Mouse (Mus musculus) lung, postnatal 14 days (tissue): ENCODE data around the gene Sergef.

Experiments used
- DNase-seq: peaks from one replicate; pipeline ENCODE4 v3.0.0; 2021

Sergef gene

DNA sequence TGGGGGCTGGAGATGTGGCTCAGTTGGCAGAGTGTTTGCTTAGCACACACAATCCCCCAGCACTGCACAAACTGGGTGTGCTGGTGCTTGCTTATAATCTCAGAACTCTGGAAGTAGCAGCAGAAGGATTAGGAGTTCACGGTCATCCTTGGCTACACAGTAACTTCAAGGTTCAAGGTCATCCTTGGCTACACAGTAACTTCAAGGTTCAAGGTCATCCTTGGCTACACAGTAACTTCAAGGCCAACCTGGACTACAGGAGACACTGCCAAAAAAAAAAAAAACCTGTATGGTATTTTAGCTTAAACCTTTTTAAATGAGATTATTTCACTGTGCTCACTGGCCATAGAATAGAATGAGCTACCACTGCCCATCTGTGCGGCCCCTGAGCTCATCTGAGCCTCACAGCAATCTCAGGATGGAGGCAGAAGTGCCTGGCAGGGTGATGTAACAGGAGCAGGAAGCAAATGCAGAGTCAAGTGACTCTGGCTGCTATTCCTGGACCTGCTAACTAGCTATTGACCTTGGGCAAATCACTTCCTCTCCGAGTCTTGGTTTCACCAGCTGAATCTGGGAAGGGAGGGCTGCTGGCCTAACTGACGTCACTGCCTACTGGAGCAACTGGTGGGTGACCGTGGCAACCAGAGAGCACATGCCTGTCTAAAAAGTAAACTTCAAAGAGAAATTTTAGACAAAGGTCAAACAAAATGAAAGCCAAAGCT is 24.2 kb downstream of the Sergef start:
- peak; percentile 25 for DNase-seq

DNA sequence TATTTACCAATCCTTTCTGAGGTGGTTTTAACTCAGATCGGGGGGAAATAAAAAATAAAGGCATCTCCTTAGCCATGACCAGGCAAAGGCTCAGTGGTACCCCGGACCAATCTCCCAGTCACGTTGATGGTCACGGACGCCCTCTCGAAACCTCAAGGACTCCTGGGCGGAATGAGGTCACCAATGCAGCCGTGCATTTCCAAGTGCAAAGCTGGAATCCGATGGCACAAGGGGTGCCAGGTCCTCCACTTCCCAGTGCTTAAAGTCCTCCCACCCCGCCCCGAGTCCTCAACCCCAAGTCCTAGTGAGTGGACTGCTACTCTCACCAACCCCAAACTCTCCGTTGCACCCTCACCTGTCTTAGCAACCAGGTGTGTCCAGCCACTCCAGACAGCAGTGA is 25.3 kb downstream of the Sergef start:
- peak; percentile 21 for DNase-seq

DNA sequence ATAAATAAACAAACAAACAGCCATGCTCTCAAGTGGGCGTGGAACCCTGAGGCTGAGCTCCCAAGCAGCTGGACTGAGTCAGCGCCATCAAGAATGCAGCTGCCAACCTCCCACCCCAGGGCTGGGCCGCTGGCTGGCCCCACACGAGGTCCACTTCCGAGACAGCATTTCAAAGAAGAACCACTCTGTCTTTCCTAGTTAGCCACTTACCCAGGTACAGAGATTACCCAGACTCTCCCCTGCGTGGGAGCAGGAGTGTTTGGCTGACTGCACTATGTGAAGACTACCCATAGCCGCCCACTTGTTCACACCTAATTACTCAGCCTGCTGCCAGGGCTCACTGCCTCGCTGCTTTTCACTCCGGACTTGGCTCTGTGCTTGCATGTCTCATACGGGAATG is 26.5 kb downstream of the Sergef start:
- DNase-seq: peak; percentile 9

DNA sequence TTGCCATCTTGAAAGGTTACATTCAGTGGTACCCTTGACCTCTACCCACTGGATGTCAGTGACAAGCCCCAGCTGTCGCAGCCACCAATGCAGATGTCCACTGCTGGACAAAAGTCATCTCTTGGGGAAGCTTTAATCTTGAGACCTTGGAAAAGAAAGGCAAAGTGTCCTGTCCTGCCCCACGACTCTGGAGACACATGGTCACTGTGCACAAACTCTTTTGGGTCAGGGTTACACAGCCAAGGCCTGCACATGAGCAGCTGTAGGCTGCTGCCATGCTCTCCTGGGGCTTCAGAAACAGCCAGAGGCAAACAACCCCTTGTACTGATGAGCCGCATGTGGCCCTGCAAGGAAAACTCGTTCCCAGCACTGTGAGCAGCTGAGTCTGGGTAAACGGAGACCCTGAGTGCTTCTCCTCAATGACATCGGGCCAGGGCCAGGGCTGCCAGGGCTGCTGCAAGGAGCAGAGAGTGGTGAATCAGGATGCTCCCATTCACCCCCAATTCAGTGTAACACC is 27.1 kb downstream of the Sergef start:
- no peak for DNase-seq

DNA sequence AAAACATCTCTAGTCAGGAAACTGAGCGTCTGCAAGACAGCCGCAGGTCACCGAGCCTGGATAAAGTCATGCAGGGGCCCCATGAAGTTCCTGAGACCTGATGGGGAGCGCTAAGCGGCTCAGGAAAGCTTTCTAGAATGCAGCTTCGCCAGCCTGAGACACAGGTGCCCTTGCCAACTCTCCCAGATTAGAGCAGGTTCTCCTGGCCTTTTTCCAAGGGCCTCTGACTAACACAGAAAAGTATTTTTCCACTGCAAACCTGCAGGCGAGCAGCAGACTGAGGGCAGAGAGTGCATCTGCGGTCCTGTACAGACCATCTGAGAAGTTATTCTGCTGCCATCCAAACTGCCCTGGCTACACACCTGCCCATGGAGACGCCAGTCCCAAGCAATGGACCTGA is 27.6 kb downstream of the Sergef start:
- peak; percentile 60 for DNase-seq

DNA sequence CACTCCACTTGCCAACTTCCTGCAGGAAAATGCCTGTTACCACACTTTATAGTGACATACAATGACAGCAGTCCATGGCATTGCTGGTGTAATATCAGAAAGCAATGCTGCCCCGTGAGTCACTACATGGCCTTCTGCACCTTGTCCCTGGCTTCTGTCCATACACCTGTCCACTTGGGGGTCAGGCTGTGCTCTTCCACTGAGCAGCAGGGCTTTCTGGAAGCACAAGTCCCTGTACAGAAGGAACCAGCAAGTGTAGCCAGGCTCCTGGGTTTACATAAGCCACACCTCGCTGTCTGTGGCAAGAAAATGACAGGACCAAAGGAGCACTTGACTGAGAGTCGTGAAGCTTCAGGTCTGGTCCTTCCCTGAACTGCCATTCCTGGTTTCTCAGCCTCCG is 30.3 kb downstream of the Sergef start:
- DNase-seq: no peak

DNA sequence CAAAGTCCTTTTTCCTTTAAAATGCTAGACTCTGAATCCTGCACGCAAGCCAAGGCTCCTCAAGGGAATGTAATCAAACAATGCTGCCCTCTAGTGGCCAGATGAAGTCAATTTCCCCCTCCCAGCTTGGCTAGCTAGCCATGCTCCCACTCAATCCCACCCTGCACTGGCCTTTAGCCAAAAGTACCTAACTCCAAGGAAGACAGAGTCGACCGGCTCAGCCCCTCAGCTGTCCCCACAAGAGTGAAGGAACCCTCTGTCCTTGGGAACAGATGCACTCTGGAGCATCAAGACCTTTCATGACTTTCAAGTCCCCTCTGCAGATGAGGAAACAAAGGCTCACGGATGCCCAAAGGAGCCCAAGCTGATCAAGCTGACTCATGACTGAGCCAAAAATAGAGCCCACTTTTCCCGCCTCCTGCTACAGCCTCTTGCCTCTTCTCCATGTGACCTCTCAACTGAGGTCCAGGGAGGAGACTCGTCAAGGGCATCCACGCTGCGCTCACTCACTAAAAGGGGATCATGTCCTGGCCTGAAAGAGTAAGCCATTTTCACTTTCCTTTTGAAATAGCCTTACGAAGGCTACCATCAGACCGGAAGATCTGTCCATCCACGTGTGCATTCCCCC is 32.1 kb downstream of the Sergef start:
- peak; percentile 72 for DNase-seq

DNA sequence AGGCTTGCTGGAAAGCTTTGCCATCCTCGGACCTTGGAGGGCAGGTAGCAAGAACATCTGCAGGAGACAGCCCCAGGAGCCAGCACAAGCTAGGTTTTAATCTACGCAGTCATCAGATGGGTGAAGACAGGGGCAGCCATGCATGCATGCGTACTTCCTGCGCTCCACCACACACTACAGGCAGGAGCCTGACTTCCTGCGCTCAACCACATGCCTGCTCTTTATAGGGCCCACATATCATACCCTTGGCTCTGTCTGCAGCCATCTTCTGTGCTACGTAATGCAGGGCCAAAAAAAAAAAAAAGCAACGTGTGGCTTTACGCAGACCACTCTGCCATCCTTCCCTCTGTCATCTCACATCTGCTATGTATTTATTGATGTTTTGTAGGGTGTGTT is 32.6 kb downstream of the Sergef start:
- no peak for DNase-seq

DNA sequence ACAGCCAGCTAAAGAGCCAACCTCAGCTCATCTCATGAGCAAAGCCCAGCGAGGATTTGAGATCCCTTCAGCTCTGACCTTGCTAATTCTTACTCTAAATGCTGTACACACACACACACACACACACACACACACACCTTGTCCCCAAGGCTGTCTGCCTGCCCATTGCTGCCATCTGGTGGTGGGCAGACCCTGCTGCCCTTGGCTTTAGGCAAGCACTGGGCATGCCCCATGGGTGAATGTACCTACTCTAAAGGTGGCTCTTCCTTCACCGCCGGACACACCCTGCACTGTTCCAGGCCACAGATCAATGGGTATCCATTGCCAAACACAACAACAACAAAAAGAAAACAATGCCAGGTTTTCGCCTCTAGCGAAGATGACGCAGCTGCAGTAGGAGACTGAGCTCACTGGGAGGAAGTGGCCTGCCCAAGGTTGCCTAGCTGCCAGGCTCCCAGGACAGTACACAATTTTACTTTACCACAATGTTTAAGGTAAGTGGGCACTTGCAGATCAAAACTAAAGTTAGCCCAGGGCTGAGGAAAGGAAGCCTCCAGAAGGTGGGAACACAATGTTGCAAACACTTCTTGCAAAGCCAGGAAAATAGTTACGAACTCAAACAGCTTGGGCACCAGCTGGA is 33.1 kb downstream of the Sergef start:
- DNase-seq: peak; percentile 76

DNA sequence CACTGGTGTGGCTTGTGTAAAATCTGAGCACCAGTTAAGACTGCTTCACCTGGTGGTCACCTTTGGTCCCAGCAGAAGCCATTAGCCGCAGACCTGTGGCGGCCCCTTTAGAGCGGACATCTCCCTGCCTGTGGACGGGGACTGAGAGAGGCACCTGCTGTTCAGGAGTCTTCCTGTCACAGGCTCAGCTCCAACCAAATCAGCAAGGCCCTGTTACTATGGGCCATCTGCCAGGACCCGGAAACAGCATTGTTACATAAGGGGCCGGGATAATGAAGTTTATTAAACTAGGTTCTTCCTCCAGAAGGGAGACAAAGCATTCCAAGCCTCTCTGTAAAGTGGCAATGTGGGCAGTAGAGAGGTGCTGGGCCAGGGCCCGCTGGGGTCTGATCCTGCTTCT is 36.6 kb downstream of the Sergef start:
- DNase-seq: peak; percentile 45

DNA sequence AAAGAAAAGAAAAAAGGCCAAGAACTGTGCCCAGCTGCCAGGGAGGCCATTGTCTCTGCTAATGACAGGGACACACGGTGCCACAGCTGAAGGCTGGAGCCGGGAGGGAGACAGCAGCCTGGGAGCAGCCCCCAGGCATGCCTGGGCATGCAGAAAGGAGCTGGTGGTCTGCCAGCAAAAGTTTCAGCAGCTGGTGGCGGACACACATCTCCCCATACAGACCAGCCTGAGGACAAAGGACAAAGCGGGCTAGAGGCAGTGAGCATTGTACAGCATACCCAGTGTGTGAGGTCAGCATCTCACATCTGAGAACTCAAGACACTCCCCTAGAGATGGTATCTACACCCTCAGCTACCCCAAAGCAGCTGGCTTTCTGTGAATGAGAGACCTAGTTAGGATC is 37.5 kb downstream of the Sergef start:
- no peak for DNase-seq

DNA sequence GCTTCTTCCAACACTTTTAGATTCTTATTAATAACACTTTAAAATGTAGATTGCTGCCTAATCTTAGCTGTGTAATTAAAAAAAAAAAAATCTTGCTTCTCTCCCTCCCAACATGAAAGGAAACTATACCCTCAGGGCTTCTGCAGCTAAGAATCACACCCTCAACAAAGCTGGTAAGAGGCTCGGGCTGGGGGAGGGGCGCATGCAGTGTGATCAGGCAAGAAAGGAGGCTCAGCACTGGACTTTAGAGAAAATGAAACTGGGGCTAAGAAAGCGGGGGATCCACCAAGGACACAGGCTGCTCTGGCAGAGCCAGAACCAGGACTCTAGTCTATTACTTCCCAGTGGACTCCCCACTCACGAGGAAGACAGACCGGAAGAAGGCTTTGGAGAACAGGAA is 38.5 kb downstream of the Sergef start:
- no peak for DNase-seq

DNA sequence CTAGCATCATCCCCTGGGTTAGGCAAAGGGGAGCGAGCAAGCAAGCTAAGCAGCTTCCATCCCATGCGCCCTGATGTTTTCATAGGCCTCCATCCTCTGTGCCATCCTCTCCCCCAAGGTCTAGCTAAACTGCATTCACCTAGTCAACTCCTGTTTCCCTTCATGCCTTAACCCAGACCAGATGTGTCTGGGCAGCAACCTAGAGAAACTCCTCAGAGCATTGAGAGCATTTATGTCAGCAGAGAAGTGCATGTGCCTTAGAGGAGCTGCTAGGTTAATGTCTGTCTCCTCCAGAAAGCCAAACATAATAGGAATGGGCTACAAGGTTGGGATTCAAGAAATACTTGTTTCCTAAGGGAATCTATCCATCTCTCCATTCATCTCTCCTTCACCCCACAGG is 42.6 kb downstream of the Sergef start:
- no peak for DNase-seq

DNA sequence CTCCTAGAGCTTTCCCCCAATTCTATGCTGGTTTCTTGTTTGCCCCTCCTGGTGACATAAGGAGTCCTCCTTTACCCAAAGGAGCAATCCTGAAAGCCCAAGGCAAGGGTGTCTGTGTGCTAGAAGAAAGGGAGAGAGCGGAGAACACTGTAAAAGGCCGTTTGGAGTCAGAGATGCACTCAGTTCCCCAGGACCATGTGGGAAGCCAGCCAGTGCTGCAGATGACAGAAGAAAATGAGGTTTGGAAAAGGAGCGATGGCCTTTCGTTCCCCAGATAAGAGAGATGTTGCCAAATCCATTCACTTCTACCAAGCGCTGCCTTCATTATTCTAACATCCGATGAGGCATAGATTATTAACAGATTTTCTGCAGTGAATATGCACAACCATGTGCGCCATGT is 48.1 kb downstream of the Sergef start:
- no peak for DNase-seq

DNA sequence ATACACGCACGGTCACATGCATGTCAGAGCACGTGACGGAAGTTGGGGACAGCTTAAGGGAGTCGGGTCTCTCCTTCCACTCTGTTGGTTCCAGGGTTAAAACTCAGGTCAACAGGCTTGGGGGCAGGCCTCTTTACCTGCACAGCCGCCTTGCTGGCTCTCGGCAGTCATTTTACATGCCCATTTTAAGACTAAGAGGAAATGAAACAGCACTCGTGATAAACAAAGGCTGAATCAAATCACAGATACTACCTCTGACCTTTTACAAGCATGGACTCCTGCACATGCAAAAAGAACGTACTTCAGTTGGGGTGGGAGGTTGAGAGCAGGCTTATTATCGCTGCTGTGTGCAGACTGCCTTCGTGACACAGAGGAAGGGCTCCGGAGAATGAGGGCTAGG is 50.4 kb downstream of the Sergef start:
- DNase-seq: no peak

DNA sequence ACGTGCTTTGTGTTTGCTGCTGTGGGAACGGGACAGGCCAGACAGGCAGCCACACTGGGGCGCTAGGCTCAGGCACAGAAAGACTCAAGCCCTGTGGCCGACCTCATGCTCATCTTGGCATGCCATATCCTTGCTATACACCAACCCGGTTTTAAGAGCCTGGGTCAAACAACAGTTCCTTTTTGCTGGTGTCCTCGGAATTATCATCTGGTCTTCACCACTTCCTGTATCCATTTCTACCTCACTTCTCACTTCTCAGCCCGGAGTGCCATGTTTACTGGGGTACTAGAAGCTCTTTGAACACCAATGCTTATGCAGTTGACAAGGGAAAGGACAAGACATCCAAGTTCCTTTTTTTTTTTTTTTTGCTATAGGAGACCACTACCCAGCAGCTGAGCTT is 51.6 kb downstream of the Sergef start:
- no peak for DNase-seq

DNA sequence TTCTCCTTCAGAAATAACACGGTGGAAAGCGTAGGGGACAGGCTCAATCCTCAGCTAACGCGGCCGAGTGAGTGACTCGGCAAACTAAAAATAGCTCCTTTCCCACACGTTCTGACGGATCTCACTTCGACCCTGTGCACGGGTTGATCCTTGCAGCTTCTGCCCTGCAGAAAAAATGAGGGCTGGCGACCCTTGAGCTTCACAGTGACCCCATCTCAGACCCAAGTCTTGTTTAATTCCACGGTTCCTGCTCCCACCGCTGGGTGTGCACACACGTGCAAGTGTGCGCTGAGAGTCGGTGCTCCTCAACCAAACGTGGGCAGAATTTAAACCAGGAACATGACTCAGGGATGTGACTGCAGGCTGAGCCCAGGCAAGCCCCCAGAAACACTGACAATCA is 52.1 kb downstream of the Sergef start:
- no peak for DNase-seq

DNA sequence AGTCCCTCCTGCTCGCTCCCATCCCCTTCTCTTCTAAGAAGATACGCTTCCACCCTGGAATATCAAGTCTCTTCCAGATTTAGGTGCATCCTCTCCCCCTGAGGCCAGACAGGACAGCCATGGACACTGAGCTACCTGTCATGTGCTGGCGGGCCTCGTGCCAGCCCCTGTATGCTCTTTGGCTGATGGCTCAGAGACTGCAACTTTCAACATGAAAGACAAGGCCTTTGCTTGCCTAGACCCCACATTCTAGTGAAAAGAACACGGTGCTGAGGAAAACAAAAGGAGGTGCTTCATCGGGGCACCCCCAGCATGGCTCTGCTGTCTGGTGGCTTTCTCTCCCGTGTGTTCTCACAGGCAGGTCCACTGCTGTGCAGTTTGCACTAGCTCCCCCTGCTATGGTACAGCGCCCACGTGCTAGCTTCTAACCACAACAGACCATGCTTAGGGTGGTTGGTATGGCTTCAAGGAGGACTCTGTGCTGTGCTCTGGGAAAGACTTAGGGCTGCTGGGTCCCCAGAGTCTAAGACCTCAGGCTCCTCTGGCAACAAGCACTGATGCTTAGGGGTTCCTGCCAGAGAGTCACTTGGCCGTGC is 52.9 kb downstream of the Sergef start:
- no peak for DNase-seq

DNA sequence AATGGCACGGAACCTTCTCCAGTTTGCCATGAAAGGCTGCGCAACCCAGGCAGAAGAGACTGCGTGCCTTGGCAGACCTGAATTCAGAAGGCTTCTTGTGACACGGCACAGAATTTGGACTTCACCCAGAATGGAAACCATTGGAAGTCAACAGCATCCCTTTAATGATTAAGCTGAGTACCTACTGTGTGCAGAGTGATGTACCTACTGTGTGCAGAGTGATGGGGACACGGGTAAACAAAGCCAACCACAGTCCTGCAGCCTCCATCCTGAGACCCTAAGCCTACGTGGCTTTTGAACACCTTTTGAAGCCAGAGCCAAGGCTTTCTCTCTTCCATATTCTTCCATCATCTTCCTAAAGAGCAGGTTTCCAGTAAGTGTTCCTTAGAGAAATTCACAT is 56.9 kb downstream of the Sergef start:
- DNase-seq: no peak

DNA sequence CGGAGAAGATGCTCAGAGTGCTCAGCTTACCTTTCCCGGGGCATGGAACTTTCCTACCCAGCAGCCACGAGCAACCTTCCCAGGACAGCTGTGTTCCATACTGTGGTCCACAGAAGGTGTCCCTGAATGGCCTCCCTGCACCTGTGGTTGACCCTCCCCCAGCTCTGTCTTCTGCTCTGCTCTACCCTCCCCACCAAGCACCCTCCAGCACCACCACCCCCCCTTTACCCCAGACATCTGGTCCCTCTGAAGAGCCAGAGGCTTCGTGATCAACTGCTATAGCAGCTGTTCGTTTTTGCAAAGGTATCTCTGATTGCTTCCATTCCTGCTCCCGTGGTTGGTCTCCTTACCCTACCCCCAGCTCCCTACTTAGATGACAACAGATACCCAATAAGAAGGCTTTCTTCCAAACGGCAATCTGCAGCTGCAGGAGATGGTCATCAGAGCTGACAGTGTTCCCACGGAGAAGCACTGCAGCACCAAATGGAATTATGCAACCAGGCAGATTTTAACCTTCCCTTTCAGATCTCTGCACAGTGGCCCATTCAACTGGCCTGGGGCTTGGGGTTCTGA is 58.2 kb downstream of the Sergef start:
- no peak for DNase-seq

DNA sequence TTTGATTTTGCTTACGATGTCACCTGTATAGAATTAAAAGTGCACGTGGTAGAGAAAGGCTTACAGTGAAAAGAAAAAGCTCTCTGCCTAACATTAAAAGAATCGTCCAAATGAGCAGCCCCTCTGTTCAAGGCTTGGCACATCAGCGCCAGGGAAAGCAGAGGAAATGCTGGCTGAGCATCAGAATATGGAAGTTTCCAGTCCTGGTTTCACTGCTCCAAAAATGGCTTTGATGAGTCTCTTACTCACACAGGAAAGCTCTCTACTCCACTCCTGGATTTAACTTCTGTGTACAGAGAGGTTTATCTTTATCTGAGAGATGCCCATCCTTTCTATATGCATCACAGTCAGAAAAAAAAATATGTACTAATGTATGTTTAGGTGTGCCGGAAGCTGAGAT is 61.5 kb downstream of the Sergef start:
- DNase-seq: no peak

DNA sequence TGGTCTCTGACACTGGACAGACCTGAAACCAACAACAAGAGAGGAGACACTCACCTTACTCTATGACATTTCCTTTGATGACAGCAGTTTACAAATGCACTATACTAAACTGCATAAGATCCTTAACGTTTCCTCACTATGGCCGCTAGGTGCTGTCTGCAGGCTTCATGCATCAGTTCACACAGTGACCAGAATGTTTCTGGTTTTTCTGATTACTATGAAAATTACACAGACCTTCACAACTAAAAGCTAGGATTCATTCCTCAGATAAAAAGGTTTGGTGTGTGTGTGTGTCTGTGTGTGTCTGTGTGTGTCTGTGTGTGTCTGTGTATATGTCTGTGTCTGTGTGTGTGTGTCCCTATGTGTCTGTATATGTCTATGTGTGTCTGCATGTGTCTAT is 63.7 kb downstream of the Sergef start:
- DNase-seq: no peak

DNA sequence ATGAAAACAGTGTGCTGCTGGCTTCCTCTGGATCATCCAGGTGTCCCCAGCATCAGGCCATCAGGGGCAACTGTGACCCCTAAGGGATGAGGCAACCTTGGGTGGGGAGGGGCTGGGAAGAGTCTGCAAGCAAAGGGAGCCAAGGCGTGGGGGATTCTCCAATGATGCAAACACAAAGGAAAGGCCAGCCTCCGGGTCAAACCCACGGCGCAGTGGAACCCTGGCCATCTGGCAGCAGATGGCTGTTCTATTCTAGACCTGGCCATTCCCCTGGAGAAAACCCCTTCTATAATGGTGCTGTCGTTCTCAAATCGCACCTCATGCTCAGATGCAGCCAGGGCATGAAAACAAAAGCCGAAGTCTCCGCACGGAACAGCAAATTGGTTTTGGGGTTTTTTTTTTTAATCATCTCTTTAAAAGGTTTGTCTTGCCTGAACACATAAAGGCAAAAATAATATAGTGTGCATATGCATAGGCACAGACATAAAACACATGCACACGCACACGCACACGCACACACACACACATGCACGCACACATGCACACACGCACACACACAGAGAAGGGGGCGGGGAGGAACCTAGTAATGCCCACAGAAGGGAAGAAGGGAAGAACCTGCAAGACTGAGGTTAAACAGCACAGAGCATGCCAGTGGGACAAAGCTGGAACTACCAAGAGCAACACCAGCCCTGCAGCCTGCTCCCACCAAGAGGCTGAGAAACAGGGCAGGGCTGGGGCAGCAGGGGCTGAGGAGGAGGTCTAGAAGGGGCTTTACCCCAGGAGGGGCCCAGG is 66.6 kb downstream of the Sergef start:
- DNase-seq: no peak
